Mouse (Mus musculus) MEL (cell line): ENCODE measurements around the gene Iqsec1. TPM values are rescaled to one million over a fixed set of nuclear protein-coding genes. Genes with fewer than 3 reads are reported as not detected.

Experiments used
- DNase-seq: peaks from one replicate; pipeline ENCODE4 v3.0.0; 2011; ENCODE audit warnings: low read depth, low spot score
- H3K27ac ChIP-seq: 2 replicates; pipeline ENCODE4 v1.5.1; 2012; ENCODE audit warnings: low read depth, mild to moderate bottlenecking, control low read depth, low read length, moderate library complexity; ENCODE audit not compliant: control insufficient read depth
- H3K27me3 ChIP-seq, 2 experiments: fragments of 150-350 bp in 1 of 2; sonication (generic) in 1 of 2; 2 replicates each; pipeline ENCODE4 v1.6.1; 2012; ENCODE audit warnings: low read length in 2 of 2, mild to moderate bottlenecking in 2 of 2, improper control_type of control experiment in 1 of 2, moderate library complexity in 1 of 2; ENCODE audit not compliant: insufficient read depth in 2 of 2, control insufficient read depth in 1 of 2
- H3K36me3 ChIP-seq, 2 experiments: 2 replicates each; pipeline ENCODE4 v1.6.1; 2012 to 2014; ENCODE audit warnings: low read length in 2 of 2, improper control_type of control experiment in 1 of 2, inconsistent platforms in 1 of 2, mild to moderate bottlenecking in 1 of 2; ENCODE audit not compliant: insufficient read depth in 2 of 2, control insufficient read depth in 1 of 2
- H3K4me1 ChIP-seq, 2 experiments: fragments of 150-350 bp in 1 of 2; sonication (generic) in 1 of 2; 2 replicates each; pipeline ENCODE4 v1.6.1; 2012; ENCODE audit warnings: low read length in 2 of 2, improper control_type of control experiment in 1 of 2, mild to moderate bottlenecking in 1 of 2; ENCODE audit not compliant: insufficient read depth in 2 of 2, control insufficient read depth in 1 of 2
- H3K4me3 ChIP-seq, 2 experiments: fragments of 150-350 bp in 1 of 2; sonication (generic) in 1 of 2; 2 replicates each; pipeline ENCODE4 v1.5.1; 2012; ENCODE audit warnings: low read depth in 2 of 2, low read length in 2 of 2, mild to moderate bottlenecking in 2 of 2, moderate library complexity in 2 of 2, control low read depth in 1 of 2, improper control_type of control experiment in 1 of 2; ENCODE audit not compliant: control insufficient read depth in 1 of 2, insufficient read depth in 1 of 2
- H3K79me2 ChIP-seq: 2 replicates; pipeline ENCODE4 v1.6.1; 2012; ENCODE audit warnings: mild to moderate bottlenecking, low read length, moderate library complexity; ENCODE audit not compliant: control insufficient read depth, poor library complexity, insufficient read depth
- H3K9ac ChIP-seq: 2 replicates; pipeline ENCODE4 v1.6.1; 2012; ENCODE audit warnings: low read depth, mild to moderate bottlenecking, control low read depth, low read length, moderate library complexity; ENCODE audit not compliant: control insufficient read depth, poor library complexity, severe bottlenecking
- H3K9me3 ChIP-seq: fragments of 150-350 bp; sonication (generic); replicated peaks from 2 replicates; pipeline ENCODE4 v1.6.1; 2012; ENCODE audit warnings: mild to moderate bottlenecking, low read length, improper control_type of control experiment, moderate library complexity; ENCODE audit not compliant: insufficient read depth
- BHLHE40 ChIP-seq: IDR thresholded peaks from 2 replicates; pipeline ENCODE4 v1.6.1; 2012; ENCODE audit warnings: low read depth, mild to moderate bottlenecking, inconsistent platforms, low read length, improper control_type of control experiment, borderline replicate concordance
- CHD1 ChIP-seq: IDR thresholded peaks from 2 replicates; pipeline ENCODE4 v1.6.1; 2012; ENCODE audit warnings: low read depth, mild to moderate bottlenecking, inconsistent platforms, low read length, improper control_type of control experiment
- CHD2 ChIP-seq: IDR thresholded peaks from 2 replicates; pipeline ENCODE4 v1.6.1; 2011; ENCODE audit warnings: low read length, improper control_type of control experiment
- CTCF ChIP-seq, 3 experiments: IDR thresholded peaks in 2 of 3; conservative IDR thresholded peaks in 1 of 3; 2 replicates each; pipeline ENCODE4 v1.5.1; 2011 to 2012; ENCODE audit warnings: low read length in 3 of 3, low read depth in 2 of 3, mild to moderate bottlenecking in 2 of 3, improper control_type of control experiment in 1 of 3, inconsistent platforms in 1 of 3, mixed read lengths in 1 of 3, moderate library complexity in 1 of 3; ENCODE audit not compliant: control insufficient read depth in 1 of 3, insufficient read depth in 1 of 3, poor library complexity in 1 of 3, severe bottlenecking in 1 of 3
- E2F4 ChIP-seq: IDR thresholded peaks from 2 replicates; pipeline ENCODE4 v1.6.1; 2011; ENCODE audit warnings: low read depth, low read length, improper control_type of control experiment, borderline replicate concordance
- ELF1 ChIP-seq: IDR thresholded peaks from 2 replicates; pipeline ENCODE4 v1.6.1; 2014; ENCODE audit warnings: low read depth, mild to moderate bottlenecking, inconsistent platforms, low read length, improper control_type of control experiment, moderate library complexity
- ETS1 ChIP-seq: IDR thresholded peaks from 2 replicates; pipeline ENCODE4 v1.6.1; 2012; ENCODE audit warnings: low read depth, mild to moderate bottlenecking, inconsistent platforms, low read length, improper control_type of control experiment, moderate library complexity
- GABPA ChIP-seq: IDR thresholded peaks from 2 replicates; pipeline ENCODE4 v1.6.1; 2012; ENCODE audit warnings: low read depth, mild to moderate bottlenecking, inconsistent platforms, low read length, improper control_type of control experiment, moderate library complexity
- GATA1 ChIP-seq: IDR thresholded peaks from 2 replicates; pipeline ENCODE4 v1.6.1; 2011; ENCODE audit warnings: low read depth, low read length, improper control_type of control experiment
- HCFC1 ChIP-seq: IDR thresholded peaks from 2 replicates; pipeline ENCODE4 v1.6.1; 2012; ENCODE audit warnings: low read depth, mild to moderate bottlenecking, inconsistent platforms, low read length, improper control_type of control experiment, moderate library complexity
- JUND ChIP-seq: IDR thresholded peaks from 2 replicates; pipeline ENCODE4 v1.6.1; 2011; ENCODE audit warnings: low read depth, mild to moderate bottlenecking, improper control_type of control experiment, low read length
- KAT2A ChIP-seq: conservative IDR thresholded peaks from 2 replicates; pipeline ENCODE4 v1.6.1; 2012; ENCODE audit warnings: low read depth, low read length, improper control_type of control experiment, inconsistent platforms
- MAX ChIP-seq: IDR thresholded peaks from 2 replicates; pipeline ENCODE4 v1.6.1; 2011; ENCODE audit warnings: low read length, improper control_type of control experiment
- MAZ ChIP-seq: IDR thresholded peaks from 2 replicates; pipeline ENCODE4 v1.6.1; 2012; ENCODE audit warnings: low read depth, mild to moderate bottlenecking, inconsistent platforms, low read length, improper control_type of control experiment
- MEF2A ChIP-seq: IDR thresholded peaks from 2 replicates; pipeline ENCODE4 v1.6.1; 2014; ENCODE audit warnings: low read depth, mild to moderate bottlenecking, inconsistent platforms, low read length, improper control_type of control experiment; ENCODE audit not compliant: poor library complexity, insufficient replicate concordance, severe bottlenecking; ENCODE audit errors: extremely low read depth
- MXI1 ChIP-seq: IDR thresholded peaks from 2 replicates; pipeline ENCODE4 v1.6.1; 2011; ENCODE audit warnings: mild to moderate bottlenecking, low read depth, low read length, improper control_type of control experiment
- MYB ChIP-seq: IDR thresholded peaks from 2 replicates; pipeline ENCODE4 v1.6.1; 2011; ENCODE audit warnings: mild to moderate bottlenecking, low read depth, low read length, improper control_type of control experiment
- MYC ChIP-seq: IDR thresholded peaks from 2 replicates; pipeline ENCODE4 v1.6.1; 2011; ENCODE audit warnings: low read depth, mild to moderate bottlenecking, low read length, improper control_type of control experiment, moderate library complexity
- NELFE ChIP-seq: IDR thresholded peaks from 2 replicates; pipeline ENCODE4 v1.6.1; 2011; ENCODE audit warnings: low read depth, low read length, improper control_type of control experiment
- NRF1 ChIP-seq: IDR thresholded peaks from 2 replicates; pipeline ENCODE4 v1.6.1; 2014; ENCODE audit warnings: low read depth, mild to moderate bottlenecking, inconsistent platforms, low read length, improper control_type of control experiment, moderate library complexity; ENCODE audit not compliant: poor library complexity, insufficient read depth, severe bottlenecking
- POLR2A ChIP-seq, 2 experiments: IDR thresholded peaks; 2 replicates each; pipeline ENCODE4 v1.6.1; 2011 to 2012; ENCODE audit warnings: low read length in 2 of 2, mild to moderate bottlenecking in 2 of 2, control low read depth in 1 of 2, improper control_type of control experiment in 1 of 2, low read depth in 1 of 2, moderate library complexity in 1 of 2; ENCODE audit not compliant: control insufficient read depth in 1 of 2, insufficient read depth in 1 of 2, poor library complexity in 1 of 2
- RAD21 ChIP-seq: IDR thresholded peaks from 2 replicates; pipeline ENCODE4 v1.6.1; 2011; ENCODE audit warnings: mild to moderate bottlenecking, low read depth, low read length, improper control_type of control experiment
- SIN3A ChIP-seq: IDR thresholded peaks from 2 replicates; pipeline ENCODE4 v1.6.1; 2012; ENCODE audit warnings: low read length, improper control_type of control experiment, inconsistent platforms
- SMC3 ChIP-seq: IDR thresholded peaks from 2 replicates; pipeline ENCODE4 v1.6.1; 2011; ENCODE audit warnings: low read depth, low read length, improper control_type of control experiment
- TAL1 ChIP-seq: IDR thresholded peaks from 2 replicates; pipeline ENCODE4 v1.6.1; 2012; ENCODE audit warnings: mild to moderate bottlenecking, inconsistent platforms, low read length, moderate library complexity, mixed read lengths
- TCF12 ChIP-seq: IDR thresholded peaks from 2 replicates; pipeline ENCODE4 v1.6.1; 2014; ENCODE audit warnings: low read depth, mild to moderate bottlenecking, inconsistent platforms, low read length, improper control_type of control experiment, moderate library complexity
- USF1 ChIP-seq: IDR thresholded peaks from 2 replicates; pipeline ENCODE4 v1.6.1; 2014; ENCODE audit warnings: low read depth, mild to moderate bottlenecking, inconsistent platforms, low read length, improper control_type of control experiment, moderate library complexity
- ZKSCAN1 ChIP-seq: IDR thresholded peaks from 2 replicates; pipeline ENCODE4 v1.6.1; 2012; ENCODE audit warnings: low read depth, mild to moderate bottlenecking, inconsistent platforms, low read length, improper control_type of control experiment, moderate library complexity
- ZNF384 ChIP-seq: IDR thresholded peaks from 2 replicates; pipeline ENCODE4 v1.6.1; 2012; ENCODE audit warnings: low read depth, mild to moderate bottlenecking, inconsistent platforms, low read length, improper control_type of control experiment
- polyA plus RNA-seq, 2 experiments: library from polyadenylated mRNA; stranded (reverse) in 1 of 2; unstranded in 1 of 2; fragments of >175 nt in 1 of 2; fragments of >200 nt in 1 of 2; gene quantifications; 2 replicates each; pipeline versions ENCODE4 v1.2.1 to v1.2.4; 2012; ENCODE audit warnings: low replicate concordance in 2 of 2, low read depth in 1 of 2; ENCODE audit not compliant: insufficient read length in 2 of 2, insufficient read depth in 1 of 2, missing spikeins in 1 of 2
- total RNA-seq: library from RNA; depleted of rRNA; stranded (reverse); fragments of 300-350 nt; gene quantifications from 2 replicates; pipeline ENCODE4 v1.2.3, GENCODE M21; 2012

Iqsec1 gene
- total and polyA plus RNA-seq, 3 experiments, result 14.8 to 73.4 (median 30.8) TPM

- no peaks in the 10 kb centered on the region for H3K79me2 ChIP-seq
- no peak overlapping the region for H3K9ac ChIP-seq
- TF ChIP-seq NELFE, result no peak
- no peak for TF ChIP-seq MYC
- TF ChIP-seq TAL1, result no peak
- TF ChIP-seq ELF1, result no peak
- TF ChIP-seq SMC3, result no peak
- no peak for TF ChIP-seq NRF1
- no peak for TF ChIP-seq MYB
- no peak for TF ChIP-seq E2F4
- no peak for TF ChIP-seq JUND
- TF ChIP-seq MAZ, result no peak
- TF ChIP-seq ZKSCAN1, result no peak
- no peak for TF ChIP-seq TCF12
- no peak for TF ChIP-seq ZNF384
- no peak for TF ChIP-seq ETS1
- no peak for TF ChIP-seq CHD1
- TF ChIP-seq POLR2A (IDR thresholded peaks at IDR 0.05; ENCODE audit: control insufficient read depth in 1 of 2, insufficient read depth in 1 of 2, low read depth in 1 of 2, low read length in 2 of 2, poor library complexity in 1 of 2), result no peak
- no peak for TF ChIP-seq GABPA
- no peak for TF ChIP-seq SIN3A
- no peak for TF ChIP-seq MAX
- no peaks in the 10 kb centered on the region for H3K9me3 ChIP-seq
- H3K27me3 ChIP-seq, result no peaks in the 10 kb centered on the region
- no peak overlapping the region for H3K4me3 ChIP-seq
- peaks cover 0 to 12% of the 10 kb centered on the region in 2 experiments; a peak in 2 of 4 replicates for H3K36me3 ChIP-seq
- H3K4me1 ChIP-seq, result peaks cover 8 to 9% of the 10 kb centered on the region in 2 experiments
- DNase-seq, result no peak
- no peak overlapping the region for H3K27ac ChIP-seq
Observed at GRCm38 (mm10) chr6:90740348-90741055, 248.0 kb downstream of the Iqsec1 start.

GRCm38 (mm10) chr6:90737376-90737775 lies 251.1 kb downstream of the Iqsec1 start:
- peak; percentile 84 for DNase-seq
- no peaks in the 10 kb centered on the region for H3K27me3 ChIP-seq
- no peaks in the 10 kb centered on the region for H3K9me3 ChIP-seq
- no peaks in the 10 kb centered on the region for H3K79me2 ChIP-seq
- peaks cover 0 to 3% of the 10 kb centered on the region in 2 experiments; a peak in 1 of 4 replicates for H3K36me3 ChIP-seq
- H3K27ac ChIP-seq, result no peak overlapping the region
- no peaks in the 10 kb centered on the region for H3K4me1 ChIP-seq
- no peak overlapping the region for H3K4me3 ChIP-seq
- H3K9ac ChIP-seq, result no peak overlapping the region
- TF ChIP-seq TAL1, result no peak
- no peak for TF ChIP-seq ZKSCAN1
- no peak for TF ChIP-seq BHLHE40
- peak; percentile 70 for TF ChIP-seq RAD21
- no peak for TF ChIP-seq POLR2A (IDR thresholded peaks at IDR 0.05; ENCODE audit: control insufficient read depth in 1 of 2, insufficient read depth in 1 of 2, low read depth in 1 of 2, low read length in 2 of 2, poor library complexity in 1 of 2)
- TF ChIP-seq GABPA, result no peak
- no peak for TF ChIP-seq NELFE
- TF ChIP-seq CHD1, result no peak
- no peak for TF ChIP-seq MEF2A
- TF ChIP-seq MAZ, result 0 out of 2 replicates have a peak, but pooled peaks have one; percentile 27
- no peak for TF ChIP-seq MXI1
- TF ChIP-seq TCF12, result no peak
- TF ChIP-seq CTCF (IDR thresholded peaks at IDR 0.05 in 2 of 3, conservative IDR thresholded peaks at IDR 0.05 in 1 of 3; ENCODE audit: control insufficient read depth in 1 of 3, insufficient read depth in 1 of 3, low read depth in 2 of 3, low read length in 3 of 3, poor library complexity in 1 of 3, severe bottlenecking in 1 of 3), result peak; percentile 88 to 100 (median 100); a peak in 5 of 6 replicates
- no peak for TF ChIP-seq NRF1
- no peak for TF ChIP-seq GATA1
- no peak for TF ChIP-seq MAX
- no peak for TF ChIP-seq E2F4
- TF ChIP-seq JUND, result no peak
- TF ChIP-seq USF1, result no peak
- no peak for TF ChIP-seq CHD2
- no peak for TF ChIP-seq KAT2A
- peak; percentile 98 for TF ChIP-seq SMC3
- no peak for TF ChIP-seq HCFC1
